Mouse (Mus musculus) gonadal fat pad, adult 2 months (tissue): Measurements from ENCODE around the gene Borcs6. TPM values are rescaled to one million over a fixed set of nuclear protein-coding genes. Genes with fewer than 3 reads are reported as not detected.
A peak's percentile ranks its signal among the peaks of the same experiment; 100 is the strongest.
"Not testable (repeated sequence)": the region's sequence is repeated elsewhere in the genome, so short reads cannot be mapped to it uniquely, and the experiment has no call there.

ENCODE experiments used
- DNase-seq: peaks from one replicate; pipeline ENCODE4 v3.0.0-alpha.2; 2012; ENCODE audit warnings: low read depth
- polyA plus RNA-seq: library from polyadenylated mRNA; depleted of rRNA; stranded (reverse); fragments of >200 nt; gene quantifications from 2 replicates; pipeline ENCODE4 v1.2.3, GENCODE M21; 2012; rRNA removed

The Borcs6 gene
- polyA plus RNA-seq, result 18.4 and 23.5 TPM in 2 replicates

- DNase-seq, result no peak
Measured at GRCm38 (mm10) chr11:69059357-69059974, at the start of gene Borcs6. Gene Borcs6, plus strand, starts transcription at chr11:69059717.

- DNase-seq, result no peak
Measured at GRCm38 (mm10) chr11:69010400-69011323, 48.9 kb upstream of the Borcs6 start.

- DNase-seq, result not testable (repeated sequence)
Measured at GRCm38 (mm10) chr11:69011445-69011844, 48.1 kb upstream of the Borcs6 start.

- peak; percentile 65 for DNase-seq
Measured at GRCm38 (mm10) chr11:69012071-69012601, 47.4 kb upstream of the Borcs6 start.

GRCm38 (mm10) chr11:69015644-69016441 lies 43.7 kb upstream of the Borcs6 start, which contains the start of gene Ctc1:
Gene Ctc1, plus strand, starts transcription at chr11:69015911.
- peak; percentile 49 for DNase-seq

- DNase-seq, result no peak
Measured at GRCm38 (mm10) chr11:69016755-69017154, 42.8 kb upstream of the Borcs6 start.

GRCm38 (mm10) chr11:69020691-69021090 lies 38.8 kb upstream of the Borcs6 start:
- no peak for DNase-seq

- no peak for DNase-seq
Measured at GRCm38 (mm10) chr11:69026562-69026961, 33.0 kb upstream of the Borcs6 start.

- DNase-seq, result no peak
Measured at GRCm38 (mm10) chr11:69028805-69029204, 30.7 kb upstream of the Borcs6 start.

- DNase-seq, result no peak
Measured at GRCm38 (mm10) chr11:69033552-69033951, 26.0 kb upstream of the Borcs6 start.

GRCm38 (mm10) chr11:69034585-69034984 lies 24.9 kb upstream of the Borcs6 start:
- no peak for DNase-seq

GRCm38 (mm10) chr11:69035411-69035810 lies 24.1 kb upstream of the Borcs6 start:
- DNase-seq, result no peak

- no peak for DNase-seq
Measured at GRCm38 (mm10) chr11:69035849-69036248, 23.7 kb upstream of the Borcs6 start.

- no peak for DNase-seq
Measured at GRCm38 (mm10) chr11:69036486-69037230, 22.9 kb upstream of the Borcs6 start.

GRCm38 (mm10) chr11:69037231-69038061 lies 22.1 kb upstream of the Borcs6 start:
- DNase-seq, result no peak

- no peak for DNase-seq
Measured at GRCm38 (mm10) chr11:69038173-69038572, 21.3 kb upstream of the Borcs6 start.

- DNase-seq, result no peak
Measured at GRCm38 (mm10) chr11:69045531-69046394, 13.8 kb upstream of the Borcs6 start, which contains the start of gene Aurkb. Gene Aurkb, plus strand, starts transcription at chr11:69045647.

- no peak for DNase-seq
Measured at GRCm38 (mm10) chr11:69046395-69046774, 13.1 kb upstream of the Borcs6 start.

- no peak for DNase-seq
Measured at GRCm38 (mm10) chr11:69047592-69047991, 11.9 kb upstream of the Borcs6 start.
